Mouse (Mus musculus): ENCODE results near the gene Net1. TPM values are rescaled to one million over a fixed set of nuclear protein-coding genes. Genes with fewer than 3 reads are reported as not detected.
"Not testable (repeated sequence)": the region's sequence is repeated elsewhere in the genome, so short reads cannot be mapped to it uniquely, and the experiment has no call there.

Gene Net1
- polyA plus RNA-seq, 1 experiment, result 6.1 TPM

DNA sequence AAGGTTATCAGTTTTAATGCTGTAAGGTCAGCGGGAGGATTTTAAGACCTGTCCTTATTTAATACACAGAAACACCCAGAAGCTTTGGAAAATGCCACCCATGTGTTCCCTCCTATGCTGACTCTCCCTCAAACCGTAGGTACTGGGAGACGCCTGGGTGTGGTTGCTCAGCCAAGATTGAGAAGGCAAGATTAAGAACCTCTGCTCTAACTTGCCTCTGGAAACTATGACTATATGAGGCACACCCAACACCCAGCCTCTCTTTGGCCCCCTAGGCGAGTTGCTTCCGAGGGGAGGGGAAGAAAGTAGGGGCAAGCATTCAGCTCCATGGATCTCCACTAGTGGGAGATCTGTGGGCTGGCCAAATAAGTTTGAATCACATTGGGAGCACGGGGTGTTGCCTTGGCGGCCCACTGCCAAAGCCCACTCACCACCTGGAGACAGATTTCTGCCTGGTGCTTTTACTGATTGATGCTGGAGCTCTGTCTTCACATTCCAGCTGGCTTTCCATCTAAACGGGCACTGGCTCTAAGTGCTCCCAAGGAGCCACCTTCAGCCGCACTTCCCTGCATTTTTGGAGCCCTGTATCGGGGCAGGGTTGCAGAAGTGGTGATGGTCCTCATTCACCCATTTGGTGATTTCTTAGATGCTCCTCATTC lies 55.0 kb downstream of the Net1 start:
- Histone ChIP-seq H3K27ac (ENCODE audit: insufficient read depth, low read length) (no peak overlapping the region), H3K4me1 (ENCODE audit: control insufficient read depth, insufficient read depth, insufficient read length) (no peaks in the 10 kb centered on the region), H3K36me3 (ENCODE audit: control insufficient read depth, insufficient read depth, low read length) (no peaks in the 10 kb centered on the region), H3K4me3 (ENCODE audit: extremely low read depth, insufficient read depth, insufficient read length) (no peak overlapping the region), H3K27me3 (ENCODE audit: control insufficient read depth, insufficient read depth, low read length) (no peaks in the 10 kb centered on the region)
- no peak for TF ChIP-seq POLR2A (IDR thresholded peaks at IDR 0.05; ENCODE audit: low read depth, low read length)
- no peak for TF ChIP-seq CTCF (IDR thresholded peaks at IDR 0.05; ENCODE audit: extremely low read depth, insufficient read depth, insufficient read length, insufficient replicate concordance)
- no peak for DNase-seq (ENCODE audit: low read depth in 1 of 2, low spot score in 2 of 2)
- WGBS, result 82% methylated on average over 10 of the region's 10 CpGs

DNA sequence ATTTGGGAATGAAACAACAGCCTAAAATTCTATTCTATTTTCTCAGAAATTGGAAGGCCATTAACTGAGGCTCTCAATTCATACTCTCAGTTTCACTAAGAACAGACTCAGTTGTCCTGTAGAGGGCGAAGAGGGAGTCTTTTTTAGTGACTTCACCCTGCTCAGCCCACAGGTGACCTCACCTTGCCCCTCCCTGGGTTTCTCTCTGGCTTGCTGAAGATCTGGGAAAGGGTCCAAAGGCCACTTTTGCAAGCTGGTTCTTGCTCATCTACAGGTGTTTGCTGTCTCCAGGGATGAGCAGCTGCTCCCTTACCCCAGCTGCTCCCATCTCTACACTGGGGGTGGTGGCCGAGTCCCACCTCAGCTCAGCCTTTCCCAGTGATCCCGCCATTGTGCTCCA lies 55.7 kb downstream of the Net1 start:
- WGBS, result 92% methylated on average over 3 of the region's 3 CpGs
- Histone ChIP-seq H3K4me1 (ENCODE audit: control insufficient read depth, insufficient read depth, insufficient read length) (no peaks in the 10 kb centered on the region), H3K27ac (ENCODE audit: insufficient read depth, low read length) (no peak overlapping the region), H3K36me3 (ENCODE audit: control insufficient read depth, insufficient read depth, low read length) (no peaks in the 10 kb centered on the region), H3K4me3 (ENCODE audit: extremely low read depth, insufficient read depth, insufficient read length) (no peak overlapping the region), H3K27me3 (ENCODE audit: control insufficient read depth, insufficient read depth, low read length) (no peaks in the 10 kb centered on the region)
- no peak for DNase-seq (ENCODE audit: low read depth in 1 of 2, low spot score in 2 of 2)
- TF ChIP-seq POLR2A (IDR thresholded peaks at IDR 0.05; ENCODE audit: low read depth, low read length) (no peak), CTCF (IDR thresholded peaks at IDR 0.05; ENCODE audit: extremely low read depth, insufficient read depth, insufficient read length, insufficient replicate concordance) (no peak)

GRCm38 (mm10) chr13:3861251-3861650 lies 56.8 kb downstream of the Net1 start:
- 85% methylated on average over 8 of the region's 8 CpGs for WGBS
- H3K4me1 ChIP-seq (ENCODE audit: control insufficient read depth, insufficient read depth, insufficient read length), result no peaks in the 10 kb centered on the region
- no peak overlapping the region for H3K27ac ChIP-seq (ENCODE audit: insufficient read depth, low read length)
- H3K27me3 ChIP-seq (ENCODE audit: control insufficient read depth, insufficient read depth, low read length), result no peaks in the 10 kb centered on the region
- no peaks in the 10 kb centered on the region for H3K36me3 ChIP-seq (ENCODE audit: control insufficient read depth, insufficient read depth, low read length)
- DNase-seq (ENCODE audit: low read depth in 1 of 2, low spot score in 2 of 2), result no peak
- TF ChIP-seq CTCF (IDR thresholded peaks at IDR 0.05; ENCODE audit: extremely low read depth, insufficient read depth, insufficient read length, insufficient replicate concordance), result no peak
- no peak for TF ChIP-seq POLR2A (IDR thresholded peaks at IDR 0.05; ENCODE audit: low read depth, low read length)
- H3K4me3 ChIP-seq (ENCODE audit: extremely low read depth, insufficient read depth, insufficient read length), result no peak overlapping the region

- H3K4me3 ChIP-seq (ENCODE audit: extremely low read depth, insufficient read depth, insufficient read length), result no peak overlapping the region
- 73% methylated on average over 1 of the region's 1 CpGs for WGBS
These were observed 61.8 kb downstream of the Net1 start for GRCm38 (mm10) chr13:3856252-3856651.

DNA sequence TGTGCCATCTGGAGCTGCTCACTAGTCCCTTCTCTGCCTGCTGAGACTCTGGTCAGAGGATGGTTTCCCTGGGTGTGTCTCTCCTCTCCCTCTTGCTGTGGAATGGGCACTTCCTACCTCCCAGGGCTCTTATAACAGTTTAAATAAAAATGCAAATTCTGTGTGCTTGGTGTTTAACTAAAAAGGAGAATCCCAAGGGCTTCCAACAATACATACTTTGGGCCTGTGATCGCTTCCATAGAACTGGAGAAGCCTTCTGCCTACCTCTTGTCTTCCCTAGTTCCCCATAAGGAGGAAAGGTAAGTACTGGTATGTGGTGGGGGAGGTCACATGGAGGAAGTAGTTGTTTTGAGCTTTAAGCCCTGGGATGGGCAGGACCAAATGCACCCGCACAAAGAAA lies 63.2 kb downstream of the Net1 start:
- Histone ChIP-seq H3K27ac (ENCODE audit: insufficient read depth, low read length) (no peak overlapping the region), H3K4me1 (ENCODE audit: control insufficient read depth, insufficient read depth, insufficient read length) (no peaks in the 10 kb centered on the region), H3K36me3 (ENCODE audit: control insufficient read depth, insufficient read depth, low read length) (no peaks in the 10 kb centered on the region), H3K27me3 (ENCODE audit: control insufficient read depth, insufficient read depth, low read length) (no peaks in the 10 kb centered on the region), H3K4me3 (ENCODE audit: extremely low read depth, insufficient read depth, insufficient read length) (no peak overlapping the region)
- DNase-seq (ENCODE audit: low read depth in 1 of 2, low spot score in 2 of 2), result no peak
- no peak for TF ChIP-seq CTCF (IDR thresholded peaks at IDR 0.05; ENCODE audit: extremely low read depth, insufficient read depth, insufficient read length, insufficient replicate concordance)
- no peak for TF ChIP-seq POLR2A (IDR thresholded peaks at IDR 0.05; ENCODE audit: low read depth, low read length)
- WGBS, result 59% methylated on average over 2 of the region's 2 CpGs

More at GRCm38 (mm10) chr13:3856252-3856651, 61.8 kb downstream of the Net1 start:
- no peaks in the 10 kb centered on the region for H3K36me3 ChIP-seq (ENCODE audit: control insufficient read depth, insufficient read depth, low read length)
- no peak for DNase-seq (ENCODE audit: low read depth in 1 of 2, low spot score in 2 of 2)
- TF ChIP-seq CTCF (IDR thresholded peaks at IDR 0.05; ENCODE audit: extremely low read depth, insufficient read depth, insufficient read length, insufficient replicate concordance), result no peak
- H3K27me3 ChIP-seq (ENCODE audit: control insufficient read depth, insufficient read depth, low read length), result no peaks in the 10 kb centered on the region
- H3K27ac ChIP-seq (ENCODE audit: insufficient read depth, low read length), result no peak overlapping the region
- H3K4me1 ChIP-seq (ENCODE audit: control insufficient read depth, insufficient read depth, insufficient read length), result no peaks in the 10 kb centered on the region

GRCm38 (mm10) chr13:3853648-3854333 lies 64.2 kb downstream of the Net1 start, which contains the start of gene Calm5:
Calm5 (plus strand) TSS chr13:3854173.
- not testable (repeated sequence) for H3K36me3 ChIP-seq (ENCODE audit: control insufficient read depth, insufficient read depth, low read length); H3K4me3 ChIP-seq (ENCODE audit: extremely low read depth, insufficient read depth, insufficient read length); H3K27me3 ChIP-seq (ENCODE audit: control insufficient read depth, insufficient read depth, low read length); DNase-seq (ENCODE audit: low read depth in 1 of 2, low spot score in 2 of 2); H3K27ac ChIP-seq (ENCODE audit: insufficient read depth, low read length); H3K4me1 ChIP-seq (ENCODE audit: control insufficient read depth, insufficient read depth, insufficient read length)
- WGBS, result 37% methylated on average over 3 of the region's 3 CpGs

GRCm38 (mm10) chr13:3850330-3850729 lies 67.7 kb downstream of the Net1 start:
- Histone ChIP-seq H3K4me3 (ENCODE audit: extremely low read depth, insufficient read depth, insufficient read length) (no peak overlapping the region), H3K27ac (ENCODE audit: insufficient read depth, low read length) (no peak overlapping the region), H3K4me1 (ENCODE audit: control insufficient read depth, insufficient read depth, insufficient read length) (no peaks in the 10 kb centered on the region), H3K36me3 (ENCODE audit: control insufficient read depth, insufficient read depth, low read length) (no peaks in the 10 kb centered on the region), H3K27me3 (ENCODE audit: control insufficient read depth, insufficient read depth, low read length) (no peaks in the 10 kb centered on the region)
- WGBS, result 86% methylated on average over 1 of the region's 1 CpGs
- DNase-seq (ENCODE audit: low read depth in 1 of 2, low spot score in 2 of 2), result no peak
- TF ChIP-seq CTCF (IDR thresholded peaks at IDR 0.05; ENCODE audit: extremely low read depth, insufficient read depth, insufficient read length, insufficient replicate concordance) (no peak), POLR2A (IDR thresholded peaks at IDR 0.05; ENCODE audit: low read depth, low read length) (no peak)

DNA sequence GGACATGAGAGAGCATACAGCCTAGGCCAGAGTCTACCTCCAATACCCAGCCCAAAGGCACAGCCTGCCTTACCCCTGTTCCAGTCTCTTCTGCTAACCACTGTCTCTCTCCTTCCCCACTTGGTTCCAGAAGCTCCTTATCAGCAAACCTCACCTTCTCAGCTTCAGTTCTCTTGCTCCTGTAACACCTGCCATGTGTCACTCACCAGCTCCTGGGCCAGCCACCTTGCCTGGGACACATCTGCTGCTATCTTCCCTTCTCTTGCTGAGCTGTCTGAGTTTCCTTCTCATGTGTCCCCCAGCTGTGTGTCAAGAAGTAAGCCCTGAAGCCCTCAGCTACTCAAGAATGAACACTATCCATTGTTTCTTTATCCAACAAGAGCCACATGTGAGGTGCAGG lies 77.4 kb downstream of the Net1 start:
- H3K27me3 ChIP-seq (ENCODE audit: control insufficient read depth, insufficient read depth, low read length); H3K36me3 ChIP-seq (ENCODE audit: control insufficient read depth, insufficient read depth, low read length); DNase-seq (ENCODE audit: low read depth in 1 of 2, low spot score in 2 of 2); H3K4me1 ChIP-seq (ENCODE audit: control insufficient read depth, insufficient read depth, insufficient read length); H3K4me3 ChIP-seq (ENCODE audit: extremely low read depth, insufficient read depth, insufficient read length); H3K27ac ChIP-seq (ENCODE audit: insufficient read depth, low read length): not testable (repeated sequence)

GRCm38 (mm10) chr13:3837312-3837807 lies 80.7 kb downstream of the Net1 start, which contains the start of gene Calm4:
Calm4 (plus strand) TSS chr13:3837757.
- H3K36me3 ChIP-seq (ENCODE audit: control insufficient read depth, insufficient read depth, low read length); H3K27ac ChIP-seq (ENCODE audit: insufficient read depth, low read length); H3K27me3 ChIP-seq (ENCODE audit: control insufficient read depth, insufficient read depth, low read length); H3K4me3 ChIP-seq (ENCODE audit: extremely low read depth, insufficient read depth, insufficient read length); DNase-seq (ENCODE audit: low read depth in 1 of 2, low spot score in 2 of 2); H3K4me1 ChIP-seq (ENCODE audit: control insufficient read depth, insufficient read depth, insufficient read length): not testable (repeated sequence)

- H3K27ac ChIP-seq (ENCODE audit: insufficient read depth, low read length); H3K4me3 ChIP-seq (ENCODE audit: extremely low read depth, insufficient read depth, insufficient read length); H3K4me1 ChIP-seq (ENCODE audit: control insufficient read depth, insufficient read depth, insufficient read length); H3K27me3 ChIP-seq (ENCODE audit: control insufficient read depth, insufficient read depth, low read length); H3K36me3 ChIP-seq (ENCODE audit: control insufficient read depth, insufficient read depth, low read length); DNase-seq (ENCODE audit: low read depth in 1 of 2, low spot score in 2 of 2): not testable (repeated sequence)
These were observed 84.4 kb downstream of the Net1 start for GRCm38 (mm10) chr13:3833644-3834043.
